Comparison of ENCODE assay signal across 23 mouse cellular contexts in the genomic region with DNA sequence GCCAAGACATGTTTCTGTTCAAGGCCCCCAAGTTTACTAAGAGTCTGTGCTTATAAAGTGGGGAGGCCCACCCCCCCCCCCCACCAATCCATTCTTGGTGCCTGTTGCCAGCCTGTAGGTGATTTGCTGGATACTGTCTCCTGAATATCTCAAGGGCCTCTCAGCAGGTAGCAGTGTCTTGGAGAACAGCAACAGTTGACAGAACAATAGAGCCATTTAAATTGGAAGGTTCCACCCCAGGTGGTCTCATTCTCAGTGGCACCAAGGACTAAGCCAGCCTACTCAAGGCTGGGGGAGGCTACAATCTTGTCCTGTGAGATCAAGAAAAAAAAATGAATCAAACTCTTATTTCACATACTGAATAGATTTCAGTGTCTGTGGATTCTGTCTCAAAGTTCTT.
"Had no signal": no experiment of that assay in that cellular context is flagged by ENCODE, and none has a peak within 500 bp of the region (broad histone marks: within the 10 kb centered on the region; RNA-seq: fewer than 3 reads in every experiment).

No protein-coding gene starts in this region.

- H3K27me3 ChIP-seq: heart, embryonic 13.5 days; heart, embryonic 15.5 days; hindbrain, embryonic 13.5 days; hindbrain, embryonic 15.5 days; kidney, embryonic 15.5 days; limb, embryonic 13.5 days; limb, embryonic 15.5 days; liver, embryonic 12.5 days had no signal

- DNase-seq: gastrocnemius, postnatal 14 days; heart, adult 18-20 months; heart, postnatal 14 days; heart, postnatal 36 days; kidney, adult 11 months; kidney, adult 2 months; kidney, adult 9 months; kidney, postnatal 14 days; kidney, postnatal 36 days; layer of hippocampus, adult 9-11 months; layer of hippocampus, postnatal 36 days; left cerebral cortex, postnatal 4 days had no signal

- H3K27ac ChIP-seq: heart, embryonic 13.5 days; heart, embryonic 15.5 days; hindbrain, embryonic 13.5 days; hindbrain, embryonic 15.5 days; hindbrain, postnatal 0 days; kidney, embryonic 15.5 days; kidney, postnatal 0 days; limb, embryonic 13.5 days; limb, embryonic 15.5 days; liver, embryonic 12.5 days; liver, embryonic 14.5 days had no signal

- H3K36me3 ChIP-seq: heart, embryonic 13.5 days; heart, embryonic 15.5 days; hindbrain, embryonic 13.5 days; hindbrain, embryonic 15.5 days; kidney, embryonic 15.5 days; limb, embryonic 13.5 days; limb, embryonic 15.5 days; liver, embryonic 12.5 days had no signal

- H3K9me3 ChIP-seq: heart, embryonic 13.5 days; heart, embryonic 15.5 days; hindbrain, embryonic 13.5 days; hindbrain, embryonic 15.5 days; kidney, embryonic 15.5 days; limb, embryonic 13.5 days; limb, embryonic 15.5 days; liver, embryonic 12.5 days had no signal

- H3K4me1 ChIP-seq: heart, embryonic 13.5 days; heart, embryonic 15.5 days; hindbrain, embryonic 13.5 days; hindbrain, embryonic 15.5 days; kidney, embryonic 15.5 days; limb, embryonic 13.5 days; limb, embryonic 15.5 days; liver, embryonic 12.5 days had no signal

- H3K4me3 ChIP-seq: heart, embryonic 13.5 days; heart, embryonic 15.5 days; hindbrain, embryonic 13.5 days; hindbrain, embryonic 15.5 days; kidney, embryonic 15.5 days; limb, embryonic 13.5 days; limb, embryonic 15.5 days; liver, embryonic 12.5 days had no signal
